Mouse (Mus musculus) erythroblast, embryonic 14.5 days (primary cell): ENCODE measurements around the gene Hlcs.

ENCODE experiments used
- GATA1 ChIP-seq: IDR thresholded peaks from 2 replicates; pipeline ENCODE4 v1.6.1; 2012; ENCODE audit warnings: low read length, inconsistent platforms, mixed read lengths
- TAL1 ChIP-seq: IDR thresholded peaks from 3 replicates; pipeline ENCODE4 v1.6.1; 2012; ENCODE audit warnings: low read length, inconsistent platforms, mixed read lengths

DNA sequence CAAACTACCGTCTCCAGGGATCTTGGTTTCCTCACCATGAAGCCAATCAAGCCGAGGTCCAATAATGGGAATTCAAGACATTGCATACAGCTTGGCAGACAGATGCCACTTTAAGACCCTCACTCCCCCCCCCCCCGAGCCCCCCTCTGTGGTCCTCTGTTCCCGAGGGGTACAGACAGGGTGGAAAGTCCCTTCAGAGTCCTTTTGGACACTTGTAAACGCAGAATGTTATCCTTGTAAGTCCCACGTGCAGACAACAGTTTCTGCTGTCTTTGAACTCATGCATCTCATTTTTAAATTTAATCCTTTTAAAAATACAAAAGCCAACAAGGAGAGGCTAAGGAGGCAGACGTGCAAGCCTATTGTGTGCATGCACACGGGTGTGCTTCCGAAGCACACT is 187.2 kb downstream of the Hlcs start:
- TF ChIP-seq GATA1 (no peak), TAL1 (no peak)
